Mouse (Mus musculus): Measurements from ENCODE around the gene Cnnm4.

DNA sequence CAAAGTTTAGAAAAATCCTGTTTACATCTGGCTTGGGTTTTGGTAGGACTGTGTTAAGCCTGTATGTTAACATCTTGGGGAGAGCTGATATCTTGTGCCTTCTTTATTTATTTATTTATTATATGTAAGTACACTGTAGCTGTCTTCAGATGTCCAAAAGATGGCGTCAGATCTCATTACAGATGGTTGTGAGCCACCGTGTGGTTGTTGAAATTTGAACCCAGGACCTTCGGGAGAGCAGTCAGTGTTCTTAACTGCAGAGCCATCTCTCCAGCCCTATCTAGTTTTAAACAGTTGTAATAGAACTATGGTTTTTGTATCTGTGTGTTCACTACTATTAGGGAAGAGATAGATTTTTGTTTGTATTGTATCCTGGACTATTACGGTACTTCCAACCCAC is 57.9 kb downstream of the Cnnm4 start:
- TF ChIP-seq CTCF (IDR thresholded peaks at IDR 0.05; ENCODE audit: low read depth) (no peak), EP300 (IDR thresholded peaks at IDR 0.05; ENCODE audit: low read depth) (no peak)
